Comparison of ENCODE assay signal across 8 mouse cellular contexts in genomic region chr5:113157588-113157987, GRCm38 (mm10).
DNase-seq lines count a peak whose midpoint lies in the region; ATAC-seq lines count a peak whose summit lies in the region.

No protein-coding gene starts in this region.

- no peak for ATAC-seq in heart, embryonic 13.5 days (ENCODE audit: extremely low read depth, insufficient number of reproducible peaks, low FRiP score, low TSS enrichment)
- ATAC-seq in lung, embryonic 16.5 days (ENCODE audit: low read depth), result peak; percentile 46
- no peak for ATAC-seq in embryonic facial prominence, embryonic 13.5 days (ENCODE audit: insufficient number of reproducible peaks, insufficient read depth, low FRiP score, low TSS enrichment, low read depth)

- H3K4me3 ChIP-seq in heart, embryonic 13.5 days, result no peak overlapping the region
- H3K4me3 ChIP-seq in lung, embryonic 16.5 days (ENCODE audit: low read length), result no peak overlapping the region
- H3K4me3 ChIP-seq in embryonic facial prominence, embryonic 13.5 days, result no peak overlapping the region
- H3K4me3 ChIP-seq in macrophage (ENCODE audit: inconsistent target), result no peak overlapping the region

- no peaks in the 10 kb centered on the region for H3K36me3 ChIP-seq in heart, embryonic 13.5 days
- H3K36me3 ChIP-seq in lung, embryonic 16.5 days (ENCODE audit: control insufficient read depth, insufficient read depth, low read length), result no peaks in the 10 kb centered on the region
- no peaks in the 10 kb centered on the region for H3K36me3 ChIP-seq in embryonic facial prominence, embryonic 13.5 days
- no peaks in the 10 kb centered on the region for H3K36me3 ChIP-seq in macrophage (ENCODE audit: inconsistent target)

- peaks cover 5% of the 10 kb centered on the region; the same call in 1 of the 2 replicates for H3K79me2 ChIP-seq in macrophage (ENCODE audit: inconsistent target)

- no peaks in the 10 kb centered on the region for H3K27me3 ChIP-seq in heart, embryonic 13.5 days (replicated peaks)
- no peaks in the 10 kb centered on the region for H3K27me3 ChIP-seq in lung, embryonic 16.5 days (ENCODE audit: control insufficient read depth, insufficient read depth, low read depth, low read length)
- no peaks in the 10 kb centered on the region for H3K27me3 ChIP-seq in embryonic facial prominence, embryonic 13.5 days

- H3K9ac ChIP-seq in heart, embryonic 13.5 days, result peak overlapping the region; percentile 59; the same call in 1 of the 2 replicates
- peak overlapping the region; percentile 50 for H3K9ac ChIP-seq in lung, embryonic 16.5 days (ENCODE audit: low read length)
- no peak overlapping the region for H3K9ac ChIP-seq in embryonic facial prominence, embryonic 13.5 days

- WGBS in heart, embryonic 13.5 days, result 18% methylated on average over 10 of the region's 10 CpGs
- WGBS in lung, embryonic 16.5 days, result 17% methylated on average over 10 of the region's 10 CpGs
- WGBS in embryonic facial prominence, embryonic 13.5 days, result 44% methylated on average over 10 of the region's 10 CpGs
- 45% methylated on average over 7 of the region's 10 CpGs for WGBS in macrophage (ENCODE audit: missing documents)

- no peak overlapping the region for H3K4me2 ChIP-seq in heart, embryonic 13.5 days
- H3K4me2 ChIP-seq in lung, embryonic 16.5 days (ENCODE audit: low read depth, low read length), result no peak overlapping the region
- no peak overlapping the region for H3K4me2 ChIP-seq in embryonic facial prominence, embryonic 13.5 days

- H3K9me3 ChIP-seq in heart, embryonic 13.5 days, result no peaks in the 10 kb centered on the region
- no peaks in the 10 kb centered on the region for H3K9me3 ChIP-seq in lung, embryonic 16.5 days (ENCODE audit: control insufficient read depth, low read length)
- no peaks in the 10 kb centered on the region for H3K9me3 ChIP-seq in embryonic facial prominence, embryonic 13.5 days

- H3K4me1 ChIP-seq in heart, embryonic 13.5 days, result peaks cover 74% of the 10 kb centered on the region
- H3K4me1 ChIP-seq in lung, embryonic 16.5 days (replicated peaks; ENCODE audit: control insufficient read depth, insufficient read depth, low read length), result peaks cover 46% of the 10 kb centered on the region
- H3K4me1 ChIP-seq in embryonic facial prominence, embryonic 13.5 days, result peaks cover 78% of the 10 kb centered on the region

- intact Hi-C loops in heart, postnatal 14 days (cut with DNase I), result loop anchor here (10.0 kb wide), 1 partner anchor 283 kb away; no protein-coding TSS in a partner anchor
- intact Hi-C loops in left cerebral cortex, postnatal 10 days (cut with DNase I), result no loop called here

- peak overlapping the region; percentile 73 for H3K27ac ChIP-seq in heart, embryonic 13.5 days (replicated peaks)
- peak overlapping the region; percentile 77 for H3K27ac ChIP-seq in lung, embryonic 16.5 days (ENCODE audit: low read length)
- peak overlapping the region; percentile 69; the same call in 1 of the 2 replicates for H3K27ac ChIP-seq in embryonic facial prominence, embryonic 13.5 days
- peak overlapping the region; percentile 77 for H3K27ac ChIP-seq in macrophage

- no peak for DNase-seq in heart, postnatal 14 days
- DNase-seq in lung, postnatal 25 days (ENCODE audit: low spot score), result no peak
- DNase-seq in cerebellum, adult 11 months, result no peak
- no peak for DNase-seq in left cerebral cortex, postnatal 10 days (ENCODE audit: extremely low spot score in 1 of 2, low spot score in 2 of 2)
